Mouse (Mus musculus): Measurements from ENCODE around the gene Pnmt. TPM values are rescaled to one million over a fixed set of nuclear protein-coding genes. Genes with fewer than 3 reads are reported as not detected.

Gene Pnmt
- total and polyA plus RNA-seq, 3 experiments = not detected

DNA sequence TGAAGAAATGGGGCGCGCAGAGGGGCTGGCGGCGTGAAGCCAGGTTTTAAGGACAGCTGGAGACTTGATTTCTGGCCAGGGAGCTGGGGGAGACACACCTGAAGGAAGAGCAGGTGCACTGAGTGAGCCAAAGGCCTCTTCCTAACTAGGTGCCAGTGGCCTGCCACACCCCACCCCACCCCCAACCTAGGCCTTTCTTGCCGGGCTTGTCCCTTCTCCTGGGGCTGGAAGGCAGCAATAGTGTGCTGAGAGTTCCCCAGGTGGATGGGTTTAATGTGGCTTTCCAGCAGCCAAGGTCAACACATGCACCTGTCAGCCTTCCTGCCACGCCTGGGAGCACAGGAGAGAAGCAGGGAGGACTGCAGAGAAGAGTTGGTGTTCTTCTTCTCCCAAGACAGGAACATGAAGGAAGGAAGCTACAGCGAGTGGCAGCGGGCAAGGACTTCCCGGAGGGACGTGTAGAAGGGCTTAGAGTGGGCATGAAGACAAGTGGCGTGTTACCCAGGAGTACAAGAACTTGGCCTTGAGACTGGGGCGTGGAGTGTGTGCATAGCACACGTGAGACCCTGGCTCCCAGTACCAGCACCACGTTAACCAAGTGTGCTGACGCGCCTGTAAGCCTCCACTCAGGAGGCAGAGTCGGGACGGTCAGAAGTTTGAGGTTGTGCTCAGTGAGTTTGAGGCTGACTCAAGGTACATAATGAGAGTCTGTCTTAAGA, 33.8 kb upstream of the Pnmt start:
- Histone ChIP-seq H3K27ac (ENCODE audit: control insufficient read depth, low read depth, low read length) (no peak overlapping the region), H3K27me3 (ENCODE audit: control insufficient read depth in 1 of 2, insufficient read depth in 2 of 2, low read length in 2 of 2) (no peaks in the 10 kb centered on the region), H3K79me2 (ENCODE audit: control insufficient read depth, insufficient read depth, low read length, poor library complexity) (peaks cover 5% of the 10 kb centered on the region), H3K36me3 (ENCODE audit: control insufficient read depth in 1 of 2, insufficient read depth in 2 of 2, low read length in 2 of 2) (peaks cover 0 to 15% of the 10 kb centered on the region in 2 experiments; a peak in 2 of 4 replicates), H3K9ac (ENCODE audit: control insufficient read depth, low read depth, low read length, poor library complexity, severe bottlenecking) (no peak overlapping the region), H3K4me3 (ENCODE audit: control insufficient read depth in 1 of 2, insufficient read depth in 1 of 2, low read depth in 2 of 2, low read length in 2 of 2) (no peak overlapping the region), H3K4me1 (ENCODE audit: control insufficient read depth in 1 of 2, insufficient read depth in 2 of 2, low read length in 2 of 2) (peaks cover 10 to 27% of the 10 kb centered on the region in 2 experiments), H3K9me3 (replicated peaks; ENCODE audit: insufficient read depth, low read length) (no peaks in the 10 kb centered on the region)
- no peak for DNase-seq (ENCODE audit: low read depth, low spot score)
- TF ChIP-seq TAL1 (IDR thresholded peaks at IDR 0.05; ENCODE audit: low read length) (no peak), POLR2AphosphoS2 (IDR thresholded peaks at IDR 0.05; ENCODE audit: low read length) (no peak), KAT2A (conservative IDR thresholded peaks at IDR 0.05; ENCODE audit: low read depth, low read length) (no peak), GABPA (IDR thresholded peaks at IDR 0.05; ENCODE audit: low read depth, low read length) (no peak), HCFC1 (IDR thresholded peaks at IDR 0.05; ENCODE audit: low read depth, low read length) (no peak), TBP (IDR thresholded peaks at IDR 0.05; ENCODE audit: low read depth, low read length) (no peak), UBTF (IDR thresholded peaks at IDR 0.05; ENCODE audit: borderline replicate concordance, insufficient read depth, low read depth, low read length) (no peak)

GRCm38 (mm10) chr11:98353651-98354211, 32.5 kb upstream of the Pnmt start:
- Histone ChIP-seq H3K9me3 (replicated peaks; ENCODE audit: insufficient read depth, low read length) (no peaks in the 10 kb centered on the region), H3K4me3 (ENCODE audit: control insufficient read depth in 1 of 2, insufficient read depth in 1 of 2, low read depth in 2 of 2, low read length in 2 of 2) (no peak overlapping the region), H3K36me3 (ENCODE audit: control insufficient read depth in 1 of 2, insufficient read depth in 2 of 2, low read length in 2 of 2) (peaks cover 0 to 15% of the 10 kb centered on the region in 2 experiments; a peak in 2 of 4 replicates), H3K9ac (ENCODE audit: control insufficient read depth, low read depth, low read length, poor library complexity, severe bottlenecking) (no peak overlapping the region), H3K27me3 (ENCODE audit: control insufficient read depth in 1 of 2, insufficient read depth in 2 of 2, low read length in 2 of 2) (no peaks in the 10 kb centered on the region), H3K4me1 (ENCODE audit: control insufficient read depth in 1 of 2, insufficient read depth in 2 of 2, low read length in 2 of 2) (peaks cover 13 to 30% of the 10 kb centered on the region in 2 experiments), H3K27ac (ENCODE audit: control insufficient read depth, low read depth, low read length) (no peak overlapping the region), H3K79me2 (ENCODE audit: control insufficient read depth, insufficient read depth, low read length, poor library complexity) (peaks cover 6% of the 10 kb centered on the region)
- TF ChIP-seq USF2 (IDR thresholded peaks at IDR 0.05; ENCODE audit: borderline replicate concordance in 1 of 2, insufficient read depth in 1 of 2, low read depth in 1 of 2, low read length in 2 of 2) (no peak), TCF12 (IDR thresholded peaks at IDR 0.05; ENCODE audit: low read depth, low read length) (no peak), NELFE (IDR thresholded peaks at IDR 0.05; ENCODE audit: low read depth, low read length) (no peak), CHD2 (IDR thresholded peaks at IDR 0.05; ENCODE audit: low read length) (no peak), MYB (IDR thresholded peaks at IDR 0.05; ENCODE audit: low read depth, low read length) (no peak), MEF2A (IDR thresholded peaks at IDR 0.05; ENCODE audit: extremely low read depth, insufficient replicate concordance, low read depth, low read length, poor library complexity, severe bottlenecking) (no peak), MAFK (IDR thresholded peaks at IDR 0.05; ENCODE audit: borderline replicate concordance, low read depth, low read length) (no peak), CHD1 (IDR thresholded peaks at IDR 0.05; ENCODE audit: low read depth, low read length) (no peak), NRF1 (IDR thresholded peaks at IDR 0.05; ENCODE audit: insufficient read depth, low read depth, low read length, poor library complexity, severe bottlenecking) (no peak), GATA1 (IDR thresholded peaks at IDR 0.05; ENCODE audit: low read depth, low read length) (no peak), EP300 (IDR thresholded peaks at IDR 0.05; ENCODE audit: low read depth in 1 of 2, low read length in 2 of 2) (no peak), CTCF (IDR thresholded peaks at IDR 0.05 in 2 of 3, conservative IDR thresholded peaks at IDR 0.05 in 1 of 3; ENCODE audit: control insufficient read depth in 1 of 3, insufficient read depth in 1 of 3, low read depth in 2 of 3, low read length in 3 of 3, poor library complexity in 1 of 3, severe bottlenecking in 1 of 3) (no peak), ELF1 (IDR thresholded peaks at IDR 0.05; ENCODE audit: low read depth, low read length) (no peak), UBTF (IDR thresholded peaks at IDR 0.05; ENCODE audit: borderline replicate concordance, insufficient read depth, low read depth, low read length) (no peak), GABPA (IDR thresholded peaks at IDR 0.05; ENCODE audit: low read depth, low read length) (no peak), MAX (IDR thresholded peaks at IDR 0.05; ENCODE audit: low read length) (no peak)
- DNase-seq (ENCODE audit: low read depth, low spot score) = no peak

All from MEL (cell line).